Mouse (Mus musculus) lung, postnatal 0 days (tissue): ENCODE measurements around the gene Hoxa2.

Source experiments
- CTCF ChIP-seq: IDR thresholded peaks from 2 replicates; pipeline ENCODE4 v1.5.1; 2016; ENCODE audit warnings: antibody characterized with exemption, mild to moderate bottlenecking
- EP300 ChIP-seq: IDR thresholded peaks from 2 replicates; pipeline ENCODE4 v1.6.1; 2016; ENCODE audit warnings: antibody characterized with exemption, mild to moderate bottlenecking, control low read depth

- no peak for TF ChIP-seq CTCF
- TF ChIP-seq EP300: no peak
These were observed 43.5 kb downstream of the Hoxa2 start for GRCm38 (mm10) chr6:52121173-52121572.
